Mouse (Mus musculus) midbrain, embryonic 12.5 days (tissue): ENCODE results near the gene Crhbp. TPM values are rescaled to one million over a fixed set of nuclear protein-coding genes. Genes with fewer than 3 reads are reported as not detected.

Experiments used
- ATAC-seq: fragments of 200-750 bp; cut with Nextera tagmentation; 2 replicates; pipeline ENCODE4 v1.8.0; 2017; ENCODE audit warnings: low read depth, moderate TSS enrichment, moderate library complexity; ENCODE audit not compliant: low FRiP score
- H3K27ac ChIP-seq: fragments of 300-500 bp; sonication (generic); replicated peaks from 2 replicates; pipeline ENCODE4 v1.5.1; 2016; ENCODE audit warnings: mild to moderate bottlenecking
- H3K27me3 ChIP-seq: fragments of 300-500 bp; sonication (generic); 2 replicates; pipeline ENCODE4 v1.6.1; 2016; ENCODE audit warnings: mild to moderate bottlenecking
- H3K36me3 ChIP-seq: fragments of 300-500 bp; sonication (generic); 2 replicates; pipeline ENCODE4 v1.6.1; 2016
- H3K4me1 ChIP-seq: fragments of 300-500 bp; sonication (generic); 2 replicates; pipeline ENCODE4 v1.6.1; 2016
- H3K4me2 ChIP-seq: fragments of 300-500 bp; sonication (generic); replicated peaks from 2 replicates; pipeline ENCODE4 v1.6.1; 2016; ENCODE audit warnings: mild to moderate bottlenecking, moderate library complexity
- H3K4me3 ChIP-seq: fragments of 300-500 bp; sonication (generic); 2 replicates; pipeline ENCODE4 v1.5.1; 2016; ENCODE audit warnings: mild to moderate bottlenecking
- H3K9ac ChIP-seq: fragments of 300-500 bp; sonication (generic); replicated peaks from 2 replicates; pipeline ENCODE4 v1.6.1; 2016; ENCODE audit warnings: mild to moderate bottlenecking, moderate library complexity
- H3K9me3 ChIP-seq: fragments of 300-500 bp; sonication (generic); 2 replicates; pipeline ENCODE4 v1.6.1; 2016; ENCODE audit warnings: mild to moderate bottlenecking
- WGBS: fragments of 180-500 bp; shearing (Covaris S2); methylation state at CpG from one replicate; pipeline ENCODE4 v1.1.7; 2016; 5-methylcytosine and 5-hydroxymethylcytosine counted together
- polyA plus RNA-seq: library from polyadenylated mRNA; unstranded; fragments of >200 nt; fragmentation: Nextera tagmentation; extraction: Ambion mirVana; gene quantifications from 2 replicates; pipeline ENCODE4 v1.2.1, GENCODE M21; 2016

The Crhbp gene
- polyA plus RNA-seq, result 0.61 and 1.1 TPM in 2 replicates

DNA sequence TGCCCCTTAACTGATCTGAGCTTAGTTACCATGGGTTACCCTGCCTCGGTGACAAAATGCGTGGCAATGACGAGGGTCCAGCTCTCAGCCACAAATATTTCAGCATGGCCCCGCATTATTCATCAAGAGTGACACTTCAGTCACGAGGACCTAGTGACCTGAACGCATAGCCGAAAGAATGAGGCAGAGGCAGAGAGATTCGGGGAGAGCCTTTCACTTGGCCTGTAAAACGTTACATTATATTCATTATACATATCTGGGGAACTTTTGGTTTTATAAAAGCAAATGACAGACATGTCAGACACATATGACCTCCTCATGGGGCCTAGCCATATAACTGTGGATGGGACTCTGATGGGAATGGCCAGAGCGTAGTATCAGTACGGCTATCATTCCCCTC, at the start of gene Crhbp:
Gene Crhbp (minus strand): TSS at position 101 of the 400 bp plus-strand sequence.
- no peak within 1 kb of the TSS for H3K27ac ChIP-seq
- peak within 1 kb of the TSS; percentile 52 for H3K4me3 ChIP-seq
- no peaks in the 10 kb centered on the region for H3K9me3 ChIP-seq
- no peak for ATAC-seq
- WGBS, result 43% methylated on average over 11 of the region's 11 CpGs
- H3K4me2 ChIP-seq, result peak within 1 kb of the TSS; percentile 95
- peaks cover 17% of the 10 kb centered on the region for H3K4me1 ChIP-seq
- peaks cover 44% of the 10 kb centered on the region for H3K27me3 ChIP-seq
- H3K36me3 ChIP-seq, result no peaks in the 10 kb centered on the region
- peak within 1 kb of the TSS; percentile 57; the same call in 1 of the 2 replicates for H3K9ac ChIP-seq

DNA sequence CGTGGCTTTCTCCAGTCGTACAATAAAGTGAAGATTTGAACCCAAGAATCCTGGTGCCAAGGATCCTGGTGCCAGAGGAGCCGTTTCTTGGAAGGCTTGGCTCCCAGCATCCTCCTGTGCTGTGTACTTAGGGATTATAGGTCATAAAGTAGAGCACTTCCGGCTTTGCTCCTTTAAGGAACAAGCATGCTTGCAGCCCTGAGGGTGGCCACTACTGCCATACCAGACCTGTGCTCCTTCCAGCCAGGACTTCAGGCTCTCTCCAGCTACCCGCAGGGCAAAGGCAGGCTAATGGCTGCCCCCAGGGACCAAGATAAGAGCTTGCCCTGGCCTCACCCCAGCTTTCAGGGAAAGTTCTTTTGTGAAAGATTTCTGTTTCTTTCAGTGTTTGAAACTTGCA, 48.6 kb upstream of the Crhbp start:
- Histone ChIP-seq H3K9ac (no peak overlapping the region), H3K4me2 (no peak overlapping the region), H3K27me3 (0 out of 2 replicates have a peak, but pooled peaks cover 4% of the 10 kb centered on the region), H3K4me3 (no peak overlapping the region), H3K36me3 (no peaks in the 10 kb centered on the region), H3K27ac (no peak overlapping the region), H3K9me3 (no peaks in the 10 kb centered on the region), H3K4me1 (peaks cover 5% of the 10 kb centered on the region; the same call in 1 of the 2 replicates)
- 75% methylated on average over 5 of the region's 5 CpGs for WGBS
- no peak for ATAC-seq

DNA sequence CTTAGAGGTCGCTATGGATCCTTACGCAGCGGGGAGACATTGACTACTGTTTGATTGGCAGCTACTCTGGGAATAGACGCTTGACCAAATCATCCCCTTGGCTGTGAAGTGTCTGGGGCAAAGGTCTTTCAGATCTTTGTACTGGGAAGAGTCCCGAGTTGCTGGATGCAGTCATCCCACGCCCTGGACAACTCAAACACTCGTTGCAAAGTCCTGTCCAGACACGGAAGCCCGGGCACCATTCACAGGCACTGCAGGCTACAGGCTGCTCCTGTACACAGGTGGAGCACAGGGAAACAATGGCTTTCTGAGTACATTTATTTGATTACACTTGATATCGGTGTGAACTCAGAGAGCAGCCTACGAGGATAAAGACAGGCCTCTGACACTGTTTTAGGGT, 46.6 kb upstream of the Crhbp start:
- Histone ChIP-seq H3K4me1 (no peaks in the 10 kb centered on the region), H3K27me3 (0 out of 2 replicates have a peak, but pooled peaks cover 4% of the 10 kb centered on the region), H3K4me2 (no peak overlapping the region), H3K4me3 (no peak overlapping the region), H3K36me3 (no peaks in the 10 kb centered on the region), H3K9me3 (no peaks in the 10 kb centered on the region), H3K9ac (no peak overlapping the region), H3K27ac (no peak overlapping the region)
- ATAC-seq, result no peak
- WGBS, result 57% methylated on average over 11 of the region's 11 CpGs

DNA sequence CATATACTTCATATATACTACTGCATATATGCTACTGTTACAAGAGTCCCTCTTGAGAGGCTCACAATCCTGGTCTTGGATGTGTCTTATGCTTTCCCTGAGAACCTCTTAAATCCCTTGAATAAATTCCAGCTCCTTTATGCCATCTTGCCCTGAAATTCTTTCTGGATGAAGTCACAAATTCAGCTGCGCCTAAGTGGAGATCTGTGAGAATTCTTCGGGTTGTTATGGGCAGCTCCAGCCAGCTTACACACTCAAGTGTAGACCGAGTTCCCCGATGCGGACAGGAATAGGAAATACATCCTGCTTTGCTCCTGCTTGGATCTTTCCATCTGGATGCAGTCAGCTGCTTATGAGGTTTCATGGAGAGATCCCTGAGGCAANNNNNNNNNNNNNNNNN, 39.9 kb upstream of the Crhbp start:
- ATAC-seq, result no peak
- whole genome bisulfite sequencing, result 54% methylated on average over 5 of the region's 5 CpGs

DNA sequence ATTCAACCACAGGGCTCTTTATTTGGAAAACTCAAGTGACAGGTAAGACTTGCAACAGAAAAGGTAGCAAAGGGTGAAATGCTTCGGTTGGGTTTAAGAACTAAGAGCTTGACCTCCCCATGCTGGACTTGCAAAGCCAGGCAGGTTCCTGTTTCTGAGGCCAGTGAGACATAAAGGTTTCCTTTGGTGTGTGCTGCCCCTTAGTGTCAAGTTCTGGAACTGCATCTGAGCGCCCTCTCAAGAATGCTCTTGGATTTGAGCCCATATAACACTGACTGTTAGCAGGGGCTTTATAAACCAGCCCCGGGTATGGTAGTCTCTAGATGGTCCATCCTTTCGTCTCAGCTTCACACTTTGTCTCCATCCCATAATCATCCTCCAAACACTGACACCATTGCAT, 36.7 kb upstream of the Crhbp start:
- Histone ChIP-seq H3K9me3 (no peaks in the 10 kb centered on the region), H3K27ac (no peak overlapping the region), H3K36me3 (no peaks in the 10 kb centered on the region), H3K9ac (no peak overlapping the region), H3K4me2 (no peak overlapping the region), H3K27me3 (peaks cover 8% of the 10 kb centered on the region; the same call in 1 of the 2 replicates), H3K4me3 (no peak overlapping the region), H3K4me1 (0 out of 2 replicates have a peak, but pooled peaks cover 3% of the 10 kb centered on the region)
- ATAC-seq, result peak; percentile 34; the same call in 1 of the 2 replicates
- 18% methylated on average over 4 of the region's 4 CpGs for WGBS

More for the DNA sequence above, 39.9 kb upstream of the Crhbp start:
- Histone ChIP-seq H3K9ac (no peak overlapping the region), H3K4me1 (0 out of 2 replicates have a peak, but pooled peaks cover 3% of the 10 kb centered on the region), H3K4me3 (no peak overlapping the region), H3K36me3 (no peaks in the 10 kb centered on the region), H3K9me3 (no peaks in the 10 kb centered on the region), H3K27ac (no peak overlapping the region), H3K27me3 (peaks cover 8% of the 10 kb centered on the region; the same call in 1 of the 2 replicates), H3K4me2 (no peak overlapping the region)

DNA sequence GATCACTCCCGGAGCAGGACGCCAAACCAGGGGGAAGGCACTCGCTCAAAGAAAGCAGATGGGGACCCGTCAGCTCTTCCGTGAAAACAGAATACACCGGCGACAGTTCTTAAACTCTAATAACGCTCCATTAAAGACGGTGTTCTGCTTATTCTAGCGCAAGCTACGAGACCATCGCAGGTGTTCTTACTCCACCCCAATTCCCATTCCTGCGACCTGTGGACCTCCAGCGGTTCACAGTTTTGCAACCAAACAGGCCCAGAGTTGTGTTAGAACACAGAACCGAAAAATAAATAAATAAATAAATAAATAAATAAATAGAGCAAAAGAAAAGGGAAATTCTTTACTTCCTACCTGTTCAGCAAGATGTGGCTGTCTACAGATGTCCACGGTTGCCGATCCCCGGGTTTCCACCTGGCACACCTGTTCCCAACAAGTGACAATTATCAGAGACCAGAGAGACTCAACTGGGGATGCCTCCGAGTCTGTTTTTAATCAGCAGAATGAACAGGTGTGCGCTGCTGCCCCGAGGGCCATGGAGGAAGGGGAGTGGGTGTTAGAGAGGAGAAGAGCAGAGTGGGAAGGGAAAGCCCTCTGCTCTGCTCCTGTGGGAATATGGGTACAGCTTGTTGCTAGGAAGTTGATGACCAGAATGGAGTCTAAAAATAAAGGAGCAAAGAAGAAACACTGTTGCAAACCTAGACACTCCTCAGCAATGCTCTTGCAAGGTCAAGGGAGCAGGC, 34.1 kb upstream of the Crhbp start, which contains the start of gene S100z:
Gene S100z (minus strand): TSS at position 51 of the 743 bp plus-strand sequence.
- Histone ChIP-seq H3K4me1 (no peaks in the 10 kb centered on the region), H3K4me3 (no peak within 1 kb of the TSS)
- WGBS, result 91% methylated on average over 21 of the region's 21 CpGs

DNA sequence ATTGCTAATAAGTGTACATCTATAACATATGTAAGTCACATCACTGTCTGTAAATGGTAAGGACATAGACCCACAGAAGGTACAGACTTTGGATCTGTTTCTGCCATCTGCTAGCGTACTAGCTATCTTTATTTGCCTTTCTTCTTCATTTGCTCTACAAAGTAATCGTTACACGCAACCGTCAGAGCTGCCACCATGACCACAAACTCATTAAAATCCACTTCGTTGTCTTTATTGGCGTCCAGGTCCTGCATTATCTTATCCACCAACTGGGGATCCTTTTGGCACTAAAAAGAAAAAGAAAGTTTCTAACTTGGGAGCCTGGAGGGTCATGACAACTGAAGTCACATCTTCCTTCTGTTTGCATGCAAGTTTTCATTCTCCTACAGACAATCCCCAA, 32.4 kb upstream of the Crhbp start:
- no peak overlapping the region for H3K4me2 ChIP-seq
- no peak overlapping the region for H3K9ac ChIP-seq
- H3K36me3 ChIP-seq, result no peaks in the 10 kb centered on the region
- ATAC-seq, result no peak
- peaks cover 8% of the 10 kb centered on the region; the same call in 1 of the 2 replicates for H3K27me3 ChIP-seq
- H3K27ac ChIP-seq, result no peak overlapping the region
- no peaks in the 10 kb centered on the region for H3K9me3 ChIP-seq
- 87% methylated on average over 6 of the region's 6 CpGs for WGBS
- H3K4me3 ChIP-seq, result no peak overlapping the region
- H3K4me1 ChIP-seq, result no peaks in the 10 kb centered on the region

More for the DNA sequence above, 34.1 kb upstream of the Crhbp start, which contains the start of gene S100z:
- Histone ChIP-seq H3K9me3 (no peaks in the 10 kb centered on the region), H3K4me2 (no peak within 1 kb of the TSS), H3K9ac (no peak within 1 kb of the TSS), H3K27ac (no peak within 1 kb of the TSS), H3K36me3 (no peaks in the 10 kb centered on the region), H3K27me3 (peaks cover 8% of the 10 kb centered on the region; the same call in 1 of the 2 replicates)
- ATAC-seq, result no peak

DNA sequence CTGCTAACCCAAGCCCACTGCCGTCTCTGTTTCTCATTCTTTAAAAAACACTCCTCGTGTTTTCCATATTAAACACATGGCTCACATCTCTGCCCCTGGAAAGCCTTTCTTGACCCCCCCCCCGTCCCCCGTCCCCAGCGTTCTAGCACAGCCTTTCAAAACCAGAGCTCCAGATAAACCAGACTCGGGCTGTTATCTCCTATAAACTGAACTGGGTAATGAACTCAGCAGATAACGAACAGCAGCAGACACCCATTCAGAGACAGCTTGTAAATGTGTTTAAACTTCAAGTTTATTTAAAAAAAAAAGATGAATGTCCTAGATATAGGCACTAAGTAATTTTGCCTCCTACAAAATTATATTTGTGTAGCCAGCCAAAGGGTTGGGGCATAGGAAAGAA, 30.4 kb upstream of the Crhbp start:
- no peak for ATAC-seq
- no peaks in the 10 kb centered on the region for H3K4me1 ChIP-seq
- no peak overlapping the region for H3K9ac ChIP-seq
- H3K36me3 ChIP-seq, result no peaks in the 10 kb centered on the region
- no peaks in the 10 kb centered on the region for H3K9me3 ChIP-seq
- no peak overlapping the region for H3K4me3 ChIP-seq
- peaks cover under 1% of the 10 kb centered on the region; the same call in 1 of the 2 replicates for H3K27me3 ChIP-seq
- no peak overlapping the region for H3K4me2 ChIP-seq
- WGBS, result 76% methylated on average over 7 of the region's 7 CpGs
- H3K27ac ChIP-seq, result no peak overlapping the region

DNA sequence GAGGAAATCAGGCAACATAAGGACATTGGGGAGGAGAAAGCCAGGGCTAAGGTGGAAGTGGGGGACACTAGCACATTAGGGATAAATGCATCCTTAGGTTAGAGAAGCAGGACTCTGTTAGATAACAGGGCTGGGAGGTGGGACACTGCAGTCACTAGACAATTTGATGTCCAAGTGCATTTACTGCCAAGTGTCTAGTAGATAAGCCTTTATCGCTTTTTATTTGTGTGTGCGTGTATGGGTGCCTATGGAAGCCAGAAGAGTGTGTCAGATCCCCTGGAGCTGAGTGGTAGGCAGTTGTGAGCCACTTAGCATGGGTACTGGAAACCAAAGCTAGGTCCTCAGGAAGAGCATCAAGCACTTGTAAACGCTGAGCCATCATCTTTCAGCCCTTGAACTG, 29.6 kb upstream of the Crhbp start:
- Histone ChIP-seq H3K4me3 (no peak overlapping the region), H3K36me3 (no peaks in the 10 kb centered on the region), H3K4me1 (no peaks in the 10 kb centered on the region), H3K4me2 (no peak overlapping the region), H3K27me3 (no peaks in the 10 kb centered on the region; the same call in 1 of the 2 replicates), H3K27ac (no peak overlapping the region), H3K9me3 (no peaks in the 10 kb centered on the region), H3K9ac (no peak overlapping the region)
- WGBS, result 87% methylated on average over 3 of the region's 3 CpGs
- ATAC-seq, result no peak

DNA sequence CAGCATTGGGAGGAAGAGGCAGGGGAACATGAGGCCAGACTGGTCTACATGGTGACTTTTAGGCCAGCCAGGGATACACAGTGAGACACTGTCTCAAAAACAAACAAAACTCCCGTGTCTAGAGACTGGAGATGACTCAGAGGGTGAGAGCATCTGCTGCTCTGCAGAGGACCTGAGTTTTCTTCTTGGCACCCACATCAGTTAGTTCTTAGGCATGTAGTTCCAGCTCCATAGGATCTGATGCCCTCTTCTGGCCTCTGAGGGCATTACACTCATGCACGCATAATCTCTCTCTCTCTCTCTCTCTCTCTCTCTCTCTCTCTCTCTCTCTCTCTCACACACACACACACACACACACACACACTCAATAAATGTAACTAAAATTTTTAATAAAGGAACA, 26.2 kb upstream of the Crhbp start:
- Histone ChIP-seq H3K9me3 (no peaks in the 10 kb centered on the region), H3K4me2 (no peak overlapping the region), H3K9ac (no peak overlapping the region), H3K4me3 (no peak overlapping the region), H3K27ac (no peak overlapping the region), H3K36me3 (no peaks in the 10 kb centered on the region), H3K4me1 (no peaks in the 10 kb centered on the region), H3K27me3 (no peaks in the 10 kb centered on the region)
- ATAC-seq, result no peak
- 59% methylated on average over 2 of the region's 2 CpGs for WGBS

DNA sequence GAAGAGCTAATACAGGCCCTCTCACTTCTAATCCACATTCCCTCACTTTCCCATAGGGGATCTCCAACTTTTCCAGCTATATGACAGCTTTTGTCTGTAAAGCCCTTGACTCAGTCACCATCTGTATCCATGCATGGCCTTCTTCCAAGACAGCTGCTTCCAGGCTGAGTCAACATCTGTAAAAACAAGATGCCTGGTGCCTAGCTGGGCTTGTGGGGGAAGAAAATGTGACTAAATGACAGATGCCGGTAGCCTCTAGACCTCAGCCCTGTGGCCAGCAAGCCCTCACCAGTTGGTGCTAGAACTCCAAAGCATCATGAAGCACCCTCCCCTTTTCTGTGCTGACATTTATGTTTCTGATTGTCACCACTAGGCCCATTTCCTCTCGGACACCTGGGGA, 6.8 kb upstream of the Crhbp start:
- WGBS, result 92% methylated on average over 2 of the region's 2 CpGs

DNA sequence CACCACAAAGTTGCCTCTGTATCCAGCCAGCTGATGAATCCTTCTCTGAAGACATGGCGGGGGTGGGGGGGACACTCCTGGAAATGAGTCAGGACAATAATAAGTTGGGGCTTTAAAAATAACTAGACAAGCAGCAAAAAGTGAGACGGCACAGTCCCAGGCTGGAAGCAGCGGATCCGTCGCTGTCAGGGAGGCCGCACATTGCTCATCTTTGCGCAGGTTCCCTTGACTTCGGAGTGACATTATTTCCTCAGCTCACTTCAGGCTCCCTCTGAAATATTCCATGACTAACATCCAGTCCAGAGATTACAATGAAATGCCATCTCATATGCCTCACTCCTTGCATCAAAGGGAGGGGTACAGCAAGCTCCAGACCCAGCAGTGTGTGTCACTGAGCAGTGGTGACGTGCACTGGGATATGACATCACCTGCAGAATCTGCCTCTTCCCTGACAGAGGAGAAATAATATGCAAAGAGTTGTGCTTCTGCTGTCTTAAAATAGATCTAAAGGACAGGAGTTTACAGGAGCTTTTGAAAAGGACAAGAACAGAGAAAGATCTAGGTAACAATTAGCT, 6.0 kb upstream of the Crhbp start:
- Histone ChIP-seq H3K4me1 (no peaks in the 10 kb centered on the region), H3K27me3 (peaks cover 6% of the 10 kb centered on the region; the same call in 1 of the 2 replicates), H3K36me3 (no peaks in the 10 kb centered on the region), H3K9me3 (no peaks in the 10 kb centered on the region), H3K9ac (no peak overlapping the region), H3K4me3 (no peak overlapping the region), H3K27ac (no peak overlapping the region), H3K4me2 (no peak overlapping the region)
- WGBS, result 91% methylated on average over 9 of the region's 9 CpGs
- no peak for ATAC-seq

More for the DNA sequence above, 6.8 kb upstream of the Crhbp start:
- ATAC-seq, result no peak
- no peaks in the 10 kb centered on the region for H3K27me3 ChIP-seq
- H3K4me1 ChIP-seq, result no peaks in the 10 kb centered on the region
- no peaks in the 10 kb centered on the region for H3K36me3 ChIP-seq
- H3K27ac ChIP-seq, result no peak overlapping the region
- H3K4me3 ChIP-seq, result no peak overlapping the region
- no peak overlapping the region for H3K4me2 ChIP-seq
- no peaks in the 10 kb centered on the region for H3K9me3 ChIP-seq
- H3K9ac ChIP-seq, result no peak overlapping the region
